Mouse (Mus musculus) erythroblast, embryonic 14.5 days (primary cell): ENCODE data around the gene Otos.

Source experiments
- GATA1 ChIP-seq: IDR thresholded peaks from 2 replicates; pipeline ENCODE4 v1.6.1; 2012; ENCODE audit warnings: low read length, inconsistent platforms, mixed read lengths
- TAL1 ChIP-seq: IDR thresholded peaks from 3 replicates; pipeline ENCODE4 v1.6.1; 2012; ENCODE audit warnings: low read length, inconsistent platforms, mixed read lengths

DNA sequence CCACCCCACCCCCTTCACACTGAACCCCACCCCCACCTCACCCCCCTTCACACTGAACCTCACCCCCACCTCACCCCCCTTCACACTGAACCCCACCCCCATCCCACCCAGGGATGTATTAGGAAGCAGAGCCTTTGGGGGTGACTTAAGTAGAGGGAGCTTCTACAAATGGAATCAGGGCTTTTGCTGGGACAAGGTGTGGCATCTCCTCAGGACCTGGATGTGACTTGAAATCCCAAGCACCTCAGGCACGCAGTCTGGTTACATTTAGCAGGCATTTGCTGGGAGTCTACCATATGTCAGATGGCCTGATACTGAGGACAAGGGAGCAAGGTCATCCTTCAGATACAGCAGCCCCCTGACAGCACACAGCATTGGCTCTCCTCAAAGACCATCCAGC is 14.1 kb downstream of the Otos start:
- TF ChIP-seq GATA1: no peak
- TF ChIP-seq TAL1: no peak
